ENCODE assay signal across 20 mouse cellular contexts in genomic region chr11:118767411-118767810, GRCm38 (mm10).
DNase-seq lines count a peak whose midpoint lies in the region; ATAC-seq and TF ChIP-seq lines count a peak whose summit lies in the region.
"Had no signal": no experiment of that assay in that cellular context is flagged by ENCODE, and none has a peak within 500 bp of the region (broad histone marks: within the 10 kb centered on the region; RNA-seq: fewer than 3 reads in every experiment).

No protein-coding gene starts in this region.

- intact Hi-C loops in heart, postnatal 14 days (cut with DNase I) = no loop called here

- 0 out of 2 replicates have a peak overlapping the region, but pooled peaks have one; percentile 50 for H3K27ac ChIP-seq in heart, embryonic 11.5 days (ENCODE audit: low read depth, low read length)
- H3K27ac ChIP-seq in hindbrain, embryonic 10.5 days = peak overlapping the region; percentile 23; the same call in 1 of the 2 replicates
- H3K27ac ChIP-seq in hindbrain, embryonic 15.5 days (replicated peaks) = peak overlapping the region; percentile 26
- H3K27ac ChIP-seq in midbrain, postnatal 0 days (ENCODE audit: low read depth, low read length) = peak overlapping the region; percentile 67
- H3K27ac ChIP-seq: liver, embryonic 15.5 days had no signal

- no peak; the same call in 1 of the 2 replicates for ATAC-seq in heart, embryonic 11.5 days (replicated peaks; ENCODE audit: insufficient number of reproducible peaks, low FRiP score, low TSS enrichment)
- no peak for ATAC-seq in hindbrain, embryonic 15.5 days (ENCODE audit: low FRiP score, low read depth)
- ATAC-seq in midbrain, postnatal 0 days (ENCODE audit: low FRiP score) = no peak
- ATAC-seq: intestine, postnatal 0 days; lung, postnatal 0 days had no signal

- TF ChIP-seq CTCF in midbrain, postnatal 0 days (IDR thresholded peaks at IDR 0.05) = no peak

- H3K9me3 ChIP-seq in heart, embryonic 11.5 days (replicated peaks; ENCODE audit: control insufficient read depth, low read length) = no peaks in the 10 kb centered on the region
- H3K9me3 ChIP-seq in hindbrain, embryonic 10.5 days = no peaks in the 10 kb centered on the region
- no peaks in the 10 kb centered on the region for H3K9me3 ChIP-seq in hindbrain, embryonic 15.5 days
- no peaks in the 10 kb centered on the region for H3K9me3 ChIP-seq in midbrain, postnatal 0 days (ENCODE audit: low read length)
- H3K9me3 ChIP-seq: heart, embryonic 12.5 days; liver, embryonic 15.5 days had no signal

- H3K4me2 ChIP-seq in heart, embryonic 11.5 days = no peak overlapping the region
- no peak overlapping the region for H3K4me2 ChIP-seq in hindbrain, embryonic 15.5 days
- H3K4me2 ChIP-seq in midbrain, postnatal 0 days (ENCODE audit: low read depth, low read length, poor library complexity, severe bottlenecking) = no peak overlapping the region
- H3K4me2 ChIP-seq: heart, embryonic 12.5 days; liver, embryonic 15.5 days had no signal

- no peak for DNase-seq in heart, postnatal 14 days
- DNase-seq in hindbrain, embryonic 10.5 days (ENCODE audit: low spot score) = no peak
- DNase-seq in midbrain, postnatal 0 days (ENCODE audit: low spot score) = no peak
- no peak for DNase-seq in adipocyte (ENCODE audit: low spot score)
- no peak for DNase-seq in ovary, adult 18-20 months (ENCODE audit: low spot score)
- DNase-seq: adrenal gland, postnatal 14 days; cerebellum, adult 18-20 months; cerebellum, postnatal 36 days; gastrocnemius, postnatal 14 days; heart, postnatal 4 days; kidney, postnatal 14 days; right cerebral cortex, postnatal 4 days; thymus, postnatal 36 days had no signal

- 57% methylated on average over 4 of the region's 4 CpGs for WGBS in heart, embryonic 11.5 days (ENCODE audit: insufficient replicate concordance)
- 60% methylated on average over 4 of the region's 4 CpGs for WGBS in hindbrain, embryonic 10.5 days
- 55% methylated on average over 4 of the region's 4 CpGs for WGBS in hindbrain, embryonic 15.5 days
- whole genome bisulfite sequencing in midbrain, postnatal 0 days = 27% methylated on average over 4 of the region's 4 CpGs

- H3K36me3 ChIP-seq in heart, embryonic 11.5 days (ENCODE audit: control insufficient read depth, insufficient read depth, low read length) = no peaks in the 10 kb centered on the region
- no peaks in the 10 kb centered on the region for H3K36me3 ChIP-seq in hindbrain, embryonic 10.5 days
- H3K36me3 ChIP-seq in hindbrain, embryonic 15.5 days = no peaks in the 10 kb centered on the region
- no peaks in the 10 kb centered on the region for H3K36me3 ChIP-seq in midbrain, postnatal 0 days (ENCODE audit: insufficient read depth, low read length)
- H3K36me3 ChIP-seq: heart, embryonic 12.5 days; liver, embryonic 15.5 days had no signal

- no peak overlapping the region for H3K4me3 ChIP-seq in heart, embryonic 11.5 days (ENCODE audit: low read depth, low read length)
- no peak overlapping the region for H3K4me3 ChIP-seq in hindbrain, embryonic 10.5 days
- no peak overlapping the region for H3K4me3 ChIP-seq in hindbrain, embryonic 15.5 days
- H3K4me3 ChIP-seq in midbrain, postnatal 0 days (ENCODE audit: low read depth, low read length) = no peak overlapping the region
- H3K4me3 ChIP-seq: heart, embryonic 12.5 days; liver, embryonic 15.5 days; myocyte had no signal

- H3K4me1 ChIP-seq in heart, embryonic 11.5 days (ENCODE audit: control insufficient read depth, insufficient read depth, low read length) = no peaks in the 10 kb centered on the region
- H3K4me1 ChIP-seq in hindbrain, embryonic 10.5 days (replicated peaks) = peaks cover 33% of the 10 kb centered on the region
- peaks cover 55% of the 10 kb centered on the region for H3K4me1 ChIP-seq in hindbrain, embryonic 15.5 days (replicated peaks)
- H3K4me1 ChIP-seq in midbrain, postnatal 0 days (ENCODE audit: insufficient read depth, low read length) = peaks cover 20% of the 10 kb centered on the region
- H3K4me1 ChIP-seq: heart, embryonic 12.5 days; liver, embryonic 15.5 days had no signal

- H3K27me3 ChIP-seq in heart, embryonic 11.5 days (ENCODE audit: control insufficient read depth, insufficient read depth, low read length) = no peaks in the 10 kb centered on the region; the same call in 1 of the 2 replicates
- no peaks in the 10 kb centered on the region for H3K27me3 ChIP-seq in hindbrain, embryonic 10.5 days (ENCODE audit: insufficient read depth, poor library complexity, severe bottlenecking)
- H3K27me3 ChIP-seq in hindbrain, embryonic 15.5 days = no peaks in the 10 kb centered on the region
- H3K27me3 ChIP-seq in midbrain, postnatal 0 days (ENCODE audit: insufficient read depth, low read length) = no peaks in the 10 kb centered on the region
- H3K27me3 ChIP-seq: liver, embryonic 15.5 days had no signal

- no peak overlapping the region for H3K9ac ChIP-seq in heart, embryonic 11.5 days (ENCODE audit: low read depth, low read length)
- H3K9ac ChIP-seq in hindbrain, embryonic 15.5 days = no peak overlapping the region
- H3K9ac ChIP-seq in midbrain, postnatal 0 days (replicated peaks; ENCODE audit: low read length, poor library complexity, severe bottlenecking) = no peak overlapping the region
- H3K9ac ChIP-seq: heart, embryonic 12.5 days; liver, embryonic 15.5 days had no signal
